Mouse (Mus musculus) ovary, postnatal 14 days (tissue): ENCODE measurements around the gene Slc36a1.

Experiments
- DNase-seq: peaks from one replicate; pipeline ENCODE4 v3.0.0; 2022; ENCODE audit warnings: low spot score

Gene Slc36a1

GRCm38 (mm10) chr11:55274756-55275155 is 70.6 kb downstream of the Slc36a1 start:
- DNase-seq, result no peak
